Mouse (Mus musculus): ENCODE data around the gene Slc39a3.
A peak's percentile ranks its signal among the peaks of the same experiment; 100 is the strongest.

DNA sequence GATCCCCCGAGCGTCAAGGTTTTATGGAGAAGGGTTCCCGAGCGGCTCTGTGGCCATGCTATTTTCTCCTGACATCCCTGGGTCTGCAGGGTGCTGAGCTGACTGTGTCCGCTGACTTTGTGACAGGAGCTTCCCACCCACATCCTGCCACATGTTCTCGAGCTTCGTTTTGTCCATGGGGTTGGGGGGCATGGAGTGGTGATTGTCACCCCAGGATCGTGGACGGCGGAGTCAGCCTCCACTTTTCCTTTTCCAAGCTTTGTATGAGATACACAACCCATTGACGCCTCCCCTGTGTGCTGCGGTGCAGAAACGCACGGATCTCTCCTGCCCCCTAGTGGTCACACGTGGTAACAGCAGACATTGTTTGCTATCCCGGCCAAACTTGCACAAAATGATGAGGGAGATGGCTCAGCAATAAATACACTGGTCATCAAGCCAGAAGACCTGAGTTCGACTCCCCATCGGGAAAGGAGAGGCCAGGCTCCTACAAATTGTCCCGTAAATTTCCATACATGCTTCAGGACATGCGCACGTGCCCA lies 42.1 kb downstream of the Slc39a3 start:
- peak; percentile 100 for TF ChIP-seq CTCF (IDR thresholded peaks at IDR 0.05)
- no peak for TF ChIP-seq EP300 (IDR thresholded peaks at IDR 0.05)
